Mouse (Mus musculus) forebrain, embryonic 12.5 days (tissue): ENCODE results near the gene Sh2d2a. TPM values are rescaled to one million over a fixed set of nuclear protein-coding genes. Genes with fewer than 3 reads are reported as not detected.
A peak's percentile ranks its signal among the peaks of the same experiment; 100 is the strongest.
"Not testable (repeated sequence)": the region's sequence is repeated elsewhere in the genome, so short reads cannot be mapped to it uniquely, and the experiment has no call there.

Experiments used
- ATAC-seq: fragments of 200-750 bp; cut with Nextera tagmentation; 2 replicates; pipeline ENCODE4 v1.8.0; 2017; ENCODE audit warnings: moderate TSS enrichment; ENCODE audit not compliant: low FRiP score
- H3K27ac ChIP-seq: fragments of 300-500 bp; sonication (generic); 2 replicates; pipeline ENCODE4 v1.5.1; 2016; ENCODE audit warnings: mild to moderate bottlenecking
- H3K27me3 ChIP-seq: fragments of 300-500 bp; sonication (generic); 2 replicates; pipeline ENCODE4 v1.6.1; 2016; ENCODE audit warnings: mild to moderate bottlenecking
- H3K36me3 ChIP-seq: fragments of 300-500 bp; sonication (generic); replicated peaks from 2 replicates; pipeline ENCODE4 v1.6.1; 2016; ENCODE audit warnings: mild to moderate bottlenecking
- H3K4me1 ChIP-seq: fragments of 300-500 bp; sonication (generic); 2 replicates; pipeline ENCODE4 v1.6.1; 2016
- H3K4me2 ChIP-seq: fragments of 300-500 bp; sonication (generic); 2 replicates; pipeline ENCODE4 v1.6.1; 2016; ENCODE audit warnings: mild to moderate bottlenecking, moderate library complexity
- H3K4me3 ChIP-seq: fragments of 300-500 bp; sonication (generic); replicated peaks from 2 replicates; pipeline ENCODE4 v1.5.1; 2016; ENCODE audit warnings: mild to moderate bottlenecking
- H3K9ac ChIP-seq: fragments of 300-500 bp; sonication (generic); 2 replicates; pipeline ENCODE4 v1.6.1; 2016; ENCODE audit warnings: mild to moderate bottlenecking
- H3K9me3 ChIP-seq: fragments of 300-500 bp; sonication (generic); 2 replicates; pipeline ENCODE4 v1.6.1; 2016
- WGBS: fragments of 180-500 bp; shearing (Covaris S2); methylation state at CpG from one replicate; pipeline ENCODE4 v1.1.7; 2016; 5-methylcytosine and 5-hydroxymethylcytosine counted together
- polyA plus RNA-seq: library from polyadenylated mRNA; unstranded; fragments of >200 nt; fragmentation: Nextera tagmentation; extraction: Ambion mirVana; gene quantifications from 2 replicates; pipeline ENCODE4 v1.2.1, GENCODE M21; 2016

Sh2d2a gene
- polyA plus RNA-seq, result not detected in 2 replicates

- WGBS, result 78% methylated on average over 7 of the region's 7 CpGs
Measured at GRCm38 (mm10) chr3:87846650-87847110, at the start of gene Sh2d2a. Gene Sh2d2a, plus strand, starts transcription at chr3:87846755.

GRCm38 (mm10) chr3:87801681-87802080, 44.9 kb upstream of the Sh2d2a start:
- H3K27me3 ChIP-seq, result peaks cover 99% of the 10 kb centered on the region
- H3K9ac ChIP-seq, result no peak overlapping the region
- no peak overlapping the region for H3K27ac ChIP-seq
- H3K4me2 ChIP-seq, result no peak overlapping the region
- H3K4me3 ChIP-seq, result no peak overlapping the region
- no peak for ATAC-seq
- H3K36me3 ChIP-seq, result no peaks in the 10 kb centered on the region
- 65% methylated on average over 5 of the region's 5 CpGs for WGBS
- H3K4me1 ChIP-seq, result peaks cover 16% of the 10 kb centered on the region
- no peaks in the 10 kb centered on the region for H3K9me3 ChIP-seq

More at GRCm38 (mm10) chr3:87846650-87847110, at the start of gene Sh2d2a:
- Histone ChIP-seq H3K9ac (no peak within 1 kb of the TSS), H3K4me2 (no peak within 1 kb of the TSS), H3K27ac (no peak within 1 kb of the TSS), H3K4me1 (no peaks in the 10 kb centered on the region), H3K9me3 (no peaks in the 10 kb centered on the region), H3K27me3 (no peaks in the 10 kb centered on the region), H3K36me3 (no peaks in the 10 kb centered on the region), H3K4me3 (no peak within 1 kb of the TSS)
- ATAC-seq, result no peak

GRCm38 (mm10) chr3:87804038-87804677, 42.4 kb upstream of the Sh2d2a start:
- Histone ChIP-seq H3K4me3 (peak overlapping the region; percentile 21; the same call in 1 of the 2 replicates), H3K9ac (no peak overlapping the region), H3K36me3 (no peaks in the 10 kb centered on the region), H3K27me3 (peaks cover 99% of the 10 kb centered on the region), H3K4me1 (peaks cover 5% of the 10 kb centered on the region), H3K4me2 (peak overlapping the region; percentile 45), H3K27ac (no peak overlapping the region), H3K9me3 (no peaks in the 10 kb centered on the region)
- WGBS, result 3% methylated on average over 26 of the region's 26 CpGs
- ATAC-seq, result no peak

- no peaks in the 10 kb centered on the region for H3K9me3 ChIP-seq
- peak; percentile 39; the same call in 1 of the 2 replicates for ATAC-seq
- WGBS, result 4% methylated on average over 28 of the region's 28 CpGs
- peak overlapping the region; percentile 46 for H3K4me2 ChIP-seq
- H3K27ac ChIP-seq, result no peak overlapping the region
- peaks cover 89% of the 10 kb centered on the region for H3K27me3 ChIP-seq
- no peaks in the 10 kb centered on the region for H3K36me3 ChIP-seq
- peak overlapping the region; percentile 21 for H3K4me3 ChIP-seq
- H3K4me1 ChIP-seq, result peaks cover 11% of the 10 kb centered on the region
- no peak overlapping the region for H3K9ac ChIP-seq
Measured at GRCm38 (mm10) chr3:87809322-87809962, 37.1 kb upstream of the Sh2d2a start.

GRCm38 (mm10) chr3:87811297-87811696, 35.3 kb upstream of the Sh2d2a start:
- H3K27me3 ChIP-seq, result peaks cover 86% of the 10 kb centered on the region
- no peaks in the 10 kb centered on the region for H3K36me3 ChIP-seq
- 85% methylated on average over 8 of the region's 8 CpGs for WGBS
- H3K27ac ChIP-seq, result no peak overlapping the region
- ATAC-seq, result no peak
- no peak overlapping the region for H3K9ac ChIP-seq
- no peak overlapping the region for H3K4me2 ChIP-seq
- H3K4me1 ChIP-seq, result peaks cover 12% of the 10 kb centered on the region
- no peaks in the 10 kb centered on the region for H3K9me3 ChIP-seq
- H3K4me3 ChIP-seq, result no peak overlapping the region

GRCm38 (mm10) chr3:87812413-87812812, 34.1 kb upstream of the Sh2d2a start:
- WGBS, result 80% methylated on average over 4 of the region's 4 CpGs
- H3K27me3 ChIP-seq, result peaks cover 81% of the 10 kb centered on the region

GRCm38 (mm10) chr3:87812873-87813272, 33.7 kb upstream of the Sh2d2a start:
- Histone ChIP-seq H3K27me3 (peaks cover 81% of the 10 kb centered on the region), H3K4me2 (no peak overlapping the region), H3K27ac (no peak overlapping the region), H3K9ac (no peak overlapping the region), H3K4me3 (no peak overlapping the region), H3K9me3 (no peaks in the 10 kb centered on the region), H3K36me3 (no peaks in the 10 kb centered on the region), H3K4me1 (peaks cover 15% of the 10 kb centered on the region)
- no peak for ATAC-seq
- 75% methylated on average over 10 of the region's 10 CpGs for WGBS

More at GRCm38 (mm10) chr3:87812413-87812812, 34.1 kb upstream of the Sh2d2a start:
- peaks cover 15% of the 10 kb centered on the region for H3K4me1 ChIP-seq
- H3K36me3 ChIP-seq, result no peaks in the 10 kb centered on the region
- no peaks in the 10 kb centered on the region for H3K9me3 ChIP-seq
- no peak overlapping the region for H3K27ac ChIP-seq
- no peak overlapping the region for H3K4me3 ChIP-seq
- no peak overlapping the region for H3K9ac ChIP-seq
- no peak for ATAC-seq
- no peak overlapping the region for H3K4me2 ChIP-seq

GRCm38 (mm10) chr3:87816166-87816565, 30.4 kb upstream of the Sh2d2a start:
- Histone ChIP-seq H3K27me3 (peaks cover 68% of the 10 kb centered on the region), H3K9me3 (no peaks in the 10 kb centered on the region)
- 67% methylated on average over 6 of the region's 6 CpGs for WGBS

GRCm38 (mm10) chr3:87816646-87817093, 29.9 kb upstream of the Sh2d2a start:
- WGBS, result 7% methylated on average over 12 of the region's 12 CpGs
- H3K4me3 ChIP-seq, result no peak overlapping the region
- H3K9me3 ChIP-seq, result no peaks in the 10 kb centered on the region
- H3K4me2 ChIP-seq, result peak overlapping the region; percentile 17; the same call in 1 of the 2 replicates
- H3K27me3 ChIP-seq, result peaks cover 63% of the 10 kb centered on the region
- H3K9ac ChIP-seq, result no peak overlapping the region
- no peak overlapping the region for H3K27ac ChIP-seq
- 0 out of 2 replicates have a peak, but pooled peaks have one; percentile 36 for ATAC-seq
- H3K4me1 ChIP-seq, result 0 out of 2 replicates have a peak, but pooled peaks cover 4% of the 10 kb centered on the region
- H3K36me3 ChIP-seq, result no peaks in the 10 kb centered on the region

More at GRCm38 (mm10) chr3:87816166-87816565, 30.4 kb upstream of the Sh2d2a start:
- Histone ChIP-seq H3K9ac (no peak overlapping the region), H3K4me2 (no peak overlapping the region; the same call in 1 of the 2 replicates), H3K4me3 (no peak overlapping the region), H3K36me3 (no peaks in the 10 kb centered on the region), H3K4me1 (0 out of 2 replicates have a peak, but pooled peaks cover 4% of the 10 kb centered on the region), H3K27ac (no peak overlapping the region)
- ATAC-seq, result no peak

- WGBS, result 71% methylated on average over 12 of the region's 12 CpGs
- Histone ChIP-seq H3K36me3 (no peaks in the 10 kb centered on the region), H3K4me2 (no peak overlapping the region), H3K27ac (no peak overlapping the region), H3K4me1 (0 out of 2 replicates have a peak, but pooled peaks cover 4% of the 10 kb centered on the region), H3K27me3 (peaks cover 50% of the 10 kb centered on the region), H3K9me3 (no peaks in the 10 kb centered on the region), H3K4me3 (no peak overlapping the region), H3K9ac (no peak overlapping the region)
- ATAC-seq, result no peak
Measured at GRCm38 (mm10) chr3:87818226-87818625, 28.3 kb upstream of the Sh2d2a start.

GRCm38 (mm10) chr3:87824206-87824605, 22.3 kb upstream of the Sh2d2a start, which contains the start of gene Pear1:
Gene Pear1, minus strand, starts transcription at chr3:87824306.
- not testable (repeated sequence) for ATAC-seq, H3K27ac ChIP-seq, H3K4me1 ChIP-seq, H3K4me2 ChIP-seq, H3K9ac ChIP-seq, H3K4me3 ChIP-seq, H3K27me3 ChIP-seq, H3K36me3 ChIP-seq, H3K9me3 ChIP-seq
- WGBS, result 90% methylated on average over 1 of the region's 1 CpGs

GRCm38 (mm10) chr3:87828435-87828834, 18.1 kb upstream of the Sh2d2a start:
- Histone ChIP-seq H3K4me1 (no peaks in the 10 kb centered on the region), H3K4me3 (no peak overlapping the region), H3K9ac (no peak overlapping the region), H3K36me3 (no peaks in the 10 kb centered on the region), H3K27ac (no peak overlapping the region), H3K27me3 (no peaks in the 10 kb centered on the region), H3K9me3 (no peaks in the 10 kb centered on the region), H3K4me2 (no peak overlapping the region)
- WGBS, result 55% methylated on average over 4 of the region's 4 CpGs
- ATAC-seq, result no peak
